Mouse (Mus musculus): ENCODE results near the gene Ms4a13. TPM values are rescaled to one million over a fixed set of nuclear protein-coding genes. Genes with fewer than 3 reads are reported as not detected.
"Not testable (repeated sequence)": the region's sequence is repeated elsewhere in the genome, so short reads cannot be mapped to it uniquely, and the experiment has no call there.

The Ms4a13 gene
- total RNA-seq (2022) = not detected

GRCm38 (mm10) chr19:11196546-11196945 is at the start of gene Ms4a13:
TSS of gene Ms4a13 (minus strand) at chr19:11196737.
- DNase-seq (ENCODE audit: low spot score in 2 of 2) = no peak

- DNase-seq (ENCODE audit: low spot score in 2 of 2) = no peak
Observed at GRCm38 (mm10) chr19:11244230-11244629, 47.7 kb upstream of the Ms4a13 start.

- no peak for DNase-seq (ENCODE audit: low spot score in 2 of 2)
Observed at GRCm38 (mm10) chr19:11242560-11242959, 46.0 kb upstream of the Ms4a13 start.

- DNase-seq (ENCODE audit: low spot score in 2 of 2) = no peak
Observed at GRCm38 (mm10) chr19:11235820-11236219, 39.3 kb upstream of the Ms4a13 start.

GRCm38 (mm10) chr19:11234921-11235735 is 38.6 kb upstream of the Ms4a13 start:
- no peak for DNase-seq (ENCODE audit: low spot score in 2 of 2)

- no peak for DNase-seq (ENCODE audit: low spot score in 2 of 2)
Observed at GRCm38 (mm10) chr19:11234244-11234643, 37.7 kb upstream of the Ms4a13 start.

- no peak for DNase-seq (ENCODE audit: low spot score in 2 of 2)
Observed at GRCm38 (mm10) chr19:11232348-11232747, 35.8 kb upstream of the Ms4a13 start, which contains the start of gene Ms4a12. TSS of gene Ms4a12 (minus strand) at chr19:11232448.

- DNase-seq (ENCODE audit: low spot score in 2 of 2) = no peak
Observed at GRCm38 (mm10) chr19:11192552-11192951, 4.0 kb downstream of the Ms4a13 start.

GRCm38 (mm10) chr19:11184121-11184520 is 12.4 kb downstream of the Ms4a13 start:
- DNase-seq (ENCODE audit: low spot score in 2 of 2) = no peak

GRCm38 (mm10) chr19:11177464-11177863 is 19.1 kb downstream of the Ms4a13 start:
- DNase-seq (ENCODE audit: low spot score in 2 of 2) = no peak

- no peak for DNase-seq (ENCODE audit: low spot score in 2 of 2)
Observed at GRCm38 (mm10) chr19:11165172-11165571, 31.4 kb downstream of the Ms4a13 start, which contains the start of gene 1700025F22Rik. TSS of gene 1700025F22Rik (minus strand) at chr19:11165320.

GRCm38 (mm10) chr19:11157890-11158289 is 38.6 kb downstream of the Ms4a13 start:
- not testable (repeated sequence) for DNase-seq (ENCODE audit: low spot score in 2 of 2)

GRCm38 (mm10) chr19:11135336-11135735 is 61.2 kb downstream of the Ms4a13 start:
- DNase-seq (ENCODE audit: low spot score in 2 of 2) = no peak

- DNase-seq (ENCODE audit: low spot score in 2 of 2) = no peak
Observed at GRCm38 (mm10) chr19:11134852-11135251, 61.7 kb downstream of the Ms4a13 start.

- DNase-seq (ENCODE audit: low spot score in 2 of 2) = not testable (repeated sequence)
Observed at GRCm38 (mm10) chr19:11130776-11131175, 65.8 kb downstream of the Ms4a13 start, which contains the start of gene 1700017D01Rik. TSS of gene 1700017D01Rik (minus strand) at chr19:11130876.

- DNase-seq (ENCODE audit: low spot score in 2 of 2) = no peak
Observed at GRCm38 (mm10) chr19:11129702-11130101, 66.8 kb downstream of the Ms4a13 start.

GRCm38 (mm10) chr19:11121016-11121420 is 75.5 kb downstream of the Ms4a13 start:
- not testable (repeated sequence) for DNase-seq (ENCODE audit: low spot score in 2 of 2)

Other genes starting within 250 kb of the Ms4a13 start
- 1 to 10 TPM; 7.2 to 8.2 (median 7.7) TPM for gene Ccdc86, start 247.5 kb downstream of the Ms4a13 start, total RNA-seq (2022)
- not detected for gene Ms4a10, start 222.1 kb downstream of the Ms4a13 start, total RNA-seq (2022)
- 1 to 10 TPM in 1 of 4 experiments, not detected in 3; 1.1 TPM for gene Ms4a15, start 203.5 kb downstream of the Ms4a13 start, total RNA-seq (2022)
- gene Ms4a18, start 178.7 kb downstream of the Ms4a13 start, total RNA-seq (2022) = not detected
- gene Ms4a8a, start 115.6 kb downstream of the Ms4a13 start, total RNA-seq (2022) = under 1 TPM in 1 of 4 experiments, not detected in 3; 0.46 TPM
- gene 1700017D01Rik, start 65.9 kb downstream of the Ms4a13 start, total RNA-seq (2022) = not detected
- not detected for gene 1700025F22Rik, start 31.4 kb downstream of the Ms4a13 start, total RNA-seq (2022)
- not detected for gene Ms4a12, start 35.7 kb upstream of the Ms4a13 start, total RNA-seq (2022)
- not detected for gene Ms4a1, start 69.5 kb upstream of the Ms4a13 start, total RNA-seq (2022)
- not detected for gene Ms4a5, start 87.1 kb upstream of the Ms4a13 start, total RNA-seq (2022)
- under 1 TPM in 1 of 4 experiments, not detected in 3; 0.11 TPM for gene Ms4a14, start 117.7 kb upstream of the Ms4a13 start, total RNA-seq (2022)
- gene Ms4a7, start 139.4 kb upstream of the Ms4a13 start, total RNA-seq (2022) = 1 to 10 TPM in 1 of 4 experiments, not detected in 3; 1.6 TPM
- 1 to 10 TPM in 1 of 4 experiments, under 1 TPM in 1, not detected in 2; 0.68 to 1.6 TPM for gene Ms4a4a, start 178.8 kb upstream of the Ms4a13 start, total RNA-seq (2022)
- gene Ms4a4c, start 208.0 kb upstream of the Ms4a13 start, total RNA-seq (2022) = under 1 TPM in 1 of 4 experiments, not detected in 3; 0.53 TPM
- 1 to 10 TPM in 1 of 4 experiments, not detected in 3; 1.4 TPM for gene Ms4a4b, start 246.8 kb upstream of the Ms4a13 start, total RNA-seq (2022)